Mouse (Mus musculus) liver, embryonic 14.5 days (tissue): ENCODE measurements at regions not wholly inside any gene's neighbourhood (a gene's known extent, or its start where the extent isn't known, plus 50 kb on each side); places are given as distances from the start of the nearest gene placed in this dataset.

Source experiments
- CTCF ChIP-seq: IDR thresholded peaks from 2 replicates; pipeline ENCODE4 v1.5.1; 2016; ENCODE audit warnings: antibody characterized with exemption, low read depth, control low read depth
- EP300 ChIP-seq: IDR thresholded peaks from 2 replicates; pipeline ENCODE4 v1.6.1; 2016; ENCODE audit warnings: antibody characterized with exemption, low read depth

- TF ChIP-seq CTCF = no peak
- TF ChIP-seq EP300 = no peak
These were observed 227.9 kb upstream of the Zic4 start for GRCm38 (mm10) chr9:91134325-91134724.
